Mouse (Mus musculus) skeletal muscle tissue, postnatal 0 days (tissue): ENCODE measurements around the gene Tmem156. TPM values are rescaled to one million over a fixed set of nuclear protein-coding genes. Genes with fewer than 3 reads are reported as not detected.

ENCODE experiments used
- polyA plus RNA-seq: library from polyadenylated mRNA; unstranded; fragments of >200 nt; fragmentation: Nextera tagmentation; extraction: Ambion mirVana; gene quantifications from 2 replicates; pipeline ENCODE4 v1.2.1, GENCODE M21; 2015

Tmem156 gene
- 0.32 and 0.44 TPM in 2 replicates for polyA plus RNA-seq

DNA sequence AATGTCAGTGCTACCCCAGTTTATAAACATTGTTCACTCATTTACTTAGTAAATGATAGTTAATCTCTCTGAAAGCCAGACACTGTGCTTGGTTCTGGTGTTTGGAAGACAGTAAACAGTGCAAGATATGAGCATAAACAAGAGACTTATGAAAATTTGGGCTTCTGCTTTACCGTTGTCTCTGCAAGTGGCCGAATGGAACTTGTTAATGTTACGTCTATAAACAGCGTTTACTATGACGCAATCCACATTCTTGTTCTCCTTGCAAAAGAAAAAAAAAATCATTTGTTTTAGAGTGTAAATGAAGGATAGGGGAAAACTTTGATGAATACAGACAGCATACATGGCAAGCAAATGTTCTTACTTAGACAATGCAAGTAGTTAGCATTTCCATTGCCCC is at the start of gene Tmem156:
Gene Tmem156 (minus strand): TSS at position 212 of the 400 bp plus-strand sequence.

DNA sequence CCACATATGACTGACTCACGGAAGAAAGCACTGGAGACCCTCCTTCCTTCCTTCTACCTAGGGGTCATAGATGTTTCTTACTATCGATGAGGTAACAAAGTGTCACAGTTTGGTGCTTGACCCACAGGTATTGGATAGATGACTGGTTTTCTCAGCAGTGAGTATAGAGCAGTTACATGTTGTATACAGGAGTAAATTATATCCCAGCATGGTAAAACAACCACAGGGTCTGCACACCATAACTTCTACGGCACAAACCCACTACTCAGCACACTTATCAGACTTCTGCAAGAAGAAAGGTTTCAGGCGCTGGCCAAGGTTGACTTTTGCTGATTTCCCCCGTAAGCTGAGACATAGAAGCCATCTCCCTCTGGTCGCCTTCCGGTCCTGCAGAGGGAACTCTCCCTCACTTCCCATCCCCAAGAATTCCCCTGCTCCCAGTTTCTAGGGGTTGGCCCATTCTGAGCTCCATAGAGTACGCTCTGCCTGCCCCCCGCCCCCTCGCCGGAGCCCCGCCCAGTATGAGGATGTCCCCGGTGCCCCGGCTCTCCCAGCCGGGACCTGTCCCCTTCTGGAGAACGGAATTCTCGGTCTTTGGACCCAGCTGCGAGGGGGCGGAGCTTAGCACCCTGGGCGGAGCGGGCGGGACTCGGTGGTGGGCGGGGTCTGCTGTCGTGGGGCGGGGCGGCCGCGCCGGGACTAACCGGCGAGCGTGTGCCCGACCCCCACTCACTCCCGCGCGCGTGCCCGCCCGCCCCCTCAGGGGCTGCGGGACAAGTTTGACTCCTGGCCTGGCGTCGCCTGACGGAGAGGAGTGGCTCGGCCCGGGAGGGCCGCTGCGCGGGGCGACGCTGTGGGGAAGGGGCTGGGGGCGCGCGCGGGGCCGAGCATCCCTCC is 15.2 kb upstream of the Tmem156 start, which contains the start of gene Klhl5:
Gene Klhl5 (plus strand): TSS at position 664 of the 897 bp plus-strand sequence.

Other genes starting within 250 kb of the Tmem156 start
- gene Tlr1, start 158.6 kb downstream of the Tmem156 start, polyA plus RNA-seq, result 0.72 and 1.2 TPM in 2 replicates
- 0.67 and 0.94 TPM in 2 replicates for gene Tlr6, start 132.0 kb downstream of the Tmem156 start, polyA plus RNA-seq
- gene Fam114a1, start 122.1 kb downstream of the Tmem156 start, polyA plus RNA-seq, result 32.3 and 36.3 TPM in 2 replicates
- gene Klhl5, start 15.4 kb upstream of the Tmem156 start, polyA plus RNA-seq, result 10.4 and 10.5 TPM in 2 replicates
- 2.3 and 2.5 TPM in 2 replicates for gene Wdr19, start 107.6 kb upstream of the Tmem156 start, polyA plus RNA-seq
- 36.4 and 40.4 TPM in 2 replicates for gene Rfc1, start 243.5 kb upstream of the Tmem156 start, polyA plus RNA-seq